Mouse (Mus musculus) heart, embryonic 11.5 days (tissue): ENCODE data around the gene Barx2. TPM values are rescaled to one million over a fixed set of nuclear protein-coding genes. Genes with fewer than 3 reads are reported as not detected.

ENCODE experiments used
- ATAC-seq: fragments of 200-750 bp; cut with Nextera tagmentation; replicated peaks from 2 replicates; pipeline ENCODE4 v1.8.0; 2017; ENCODE audit warnings: moderate library complexity; ENCODE audit not compliant: insufficient number of reproducible peaks, low FRiP score, low TSS enrichment
- H3K27ac ChIP-seq: fragments of 300-500 bp; sonication (generic); 2 replicates; pipeline ENCODE4 v1.5.1; 2014; ENCODE audit warnings: mild to moderate bottlenecking, low read depth, low read length
- H3K27me3 ChIP-seq: fragments of 300-500 bp; sonication (generic); 2 replicates; pipeline ENCODE4 v1.6.1; 2014; ENCODE audit warnings: mild to moderate bottlenecking, low read length, mixed read lengths; ENCODE audit not compliant: control insufficient read depth, insufficient read depth
- H3K36me3 ChIP-seq: fragments of 300-500 bp; sonication (generic); 2 replicates; pipeline ENCODE4 v1.6.1; 2014; ENCODE audit warnings: mild to moderate bottlenecking, low read length, moderate library complexity, mixed read lengths; ENCODE audit not compliant: control insufficient read depth, insufficient read depth
- H3K4me1 ChIP-seq: fragments of 300-500 bp; sonication (generic); 2 replicates; pipeline ENCODE4 v1.6.1; 2014; ENCODE audit warnings: low read length; ENCODE audit not compliant: control insufficient read depth, insufficient read depth
- H3K4me2 ChIP-seq: fragments of 300-500 bp; sonication (generic); 2 replicates; pipeline ENCODE4 v1.6.1; 2014; ENCODE audit warnings: mild to moderate bottlenecking, moderate library complexity
- H3K4me3 ChIP-seq: fragments of 300-500 bp; sonication (generic); 2 replicates; pipeline ENCODE4 v1.5.1; 2014; ENCODE audit warnings: low read depth, low read length
- H3K9ac ChIP-seq: fragments of 300-500 bp; sonication (generic); 2 replicates; pipeline ENCODE4 v1.6.1; 2014; ENCODE audit warnings: mild to moderate bottlenecking, low read depth, low read length, moderate library complexity
- H3K9me3 ChIP-seq: fragments of 300-500 bp; sonication (generic); replicated peaks from 2 replicates; pipeline ENCODE4 v1.6.1; 2016; ENCODE audit warnings: low read length; ENCODE audit not compliant: control insufficient read depth
- WGBS: fragments of 180-500 bp; shearing (Covaris S2); extraction: QIAGEN DNeasy Blood & Tissue Kit; methylation state at CpG from one replicate; pipeline ENCODE4 v1.1.7; 2014; ENCODE audit not compliant: insufficient replicate concordance; 5-methylcytosine and 5-hydroxymethylcytosine counted together
- polyA plus RNA-seq: library from polyadenylated mRNA; unstranded; fragments of >200 nt; fragmentation: Nextera tagmentation; extraction: Ambion mirVana; gene quantifications from 2 replicates; pipeline ENCODE4 v1.2.1, GENCODE M21; 2014

Barx2 gene
- polyA plus RNA-seq, 1 experiment from 2014 or later: 0.07 TPM

GRCm38 (mm10) chr9:31931691-31932090 lies 18.4 kb upstream of the Barx2 start:
- 61% methylated on average over 5 of the region's 5 CpGs for WGBS
- Histone ChIP-seq H3K9ac (no peak overlapping the region), H3K27ac (no peak overlapping the region), H3K4me1 (no peaks in the 10 kb centered on the region), H3K36me3 (no peaks in the 10 kb centered on the region), H3K27me3 (no peaks in the 10 kb centered on the region), H3K4me3 (no peak overlapping the region), H3K9me3 (no peaks in the 10 kb centered on the region), H3K4me2 (no peak overlapping the region)
- ATAC-seq: no peak

- Histone ChIP-seq H3K4me1 (no peaks in the 10 kb centered on the region), H3K9me3 (no peaks in the 10 kb centered on the region), H3K4me2 (no peak overlapping the region), H3K9ac (no peak overlapping the region), H3K4me3 (no peak overlapping the region), H3K27me3 (no peaks in the 10 kb centered on the region), H3K27ac (no peak overlapping the region), H3K36me3 (no peaks in the 10 kb centered on the region)
- ATAC-seq: no peak
- WGBS: 64% methylated on average over 3 of the region's 3 CpGs
Observed at GRCm38 (mm10) chr9:31931255-31931654, 18.0 kb upstream of the Barx2 start.

GRCm38 (mm10) chr9:31926766-31927165 lies 13.5 kb upstream of the Barx2 start:
- Histone ChIP-seq H3K4me3 (no peak overlapping the region), H3K36me3 (no peaks in the 10 kb centered on the region), H3K4me2 (no peak overlapping the region), H3K4me1 (no peaks in the 10 kb centered on the region), H3K9ac (no peak overlapping the region), H3K27ac (no peak overlapping the region), H3K9me3 (no peaks in the 10 kb centered on the region), H3K27me3 (peaks cover 1% of the 10 kb centered on the region; the same call in 1 of the 2 replicates)
- ATAC-seq: no peak
- 71% methylated on average over 3 of the region's 3 CpGs for WGBS

GRCm38 (mm10) chr9:31925830-31926624 lies 12.8 kb upstream of the Barx2 start:
- ATAC-seq: peak; percentile 52
- peak overlapping the region; percentile 45 for H3K4me2 ChIP-seq
- no peak overlapping the region for H3K4me3 ChIP-seq
- no peak overlapping the region for H3K9ac ChIP-seq
- WGBS: 16% methylated on average over 22 of the region's 22 CpGs
- H3K27ac ChIP-seq: no peak overlapping the region
- H3K4me1 ChIP-seq: no peaks in the 10 kb centered on the region
- H3K9me3 ChIP-seq: no peaks in the 10 kb centered on the region
- peaks cover 2% of the 10 kb centered on the region; the same call in 1 of the 2 replicates for H3K27me3 ChIP-seq
- no peaks in the 10 kb centered on the region for H3K36me3 ChIP-seq

- 73% methylated on average over 7 of the region's 7 CpGs for WGBS
- Histone ChIP-seq H3K4me1 (no peaks in the 10 kb centered on the region), H3K36me3 (no peaks in the 10 kb centered on the region), H3K9ac (no peak overlapping the region), H3K9me3 (no peaks in the 10 kb centered on the region), H3K4me3 (no peak overlapping the region), H3K27me3 (peaks cover 15% of the 10 kb centered on the region), H3K27ac (no peak overlapping the region), H3K4me2 (no peak overlapping the region)
- no peak for ATAC-seq
Observed at GRCm38 (mm10) chr9:31923529-31923928, 10.3 kb upstream of the Barx2 start.

- H3K27me3 ChIP-seq: peaks cover 47% of the 10 kb centered on the region
- no peak overlapping the region for H3K4me2 ChIP-seq
- H3K4me1 ChIP-seq: peaks cover 5% of the 10 kb centered on the region; the same call in 1 of the 2 replicates
- no peaks in the 10 kb centered on the region for H3K36me3 ChIP-seq
- no peak for ATAC-seq
- H3K27ac ChIP-seq: no peak overlapping the region
- H3K4me3 ChIP-seq: no peak overlapping the region
- WGBS: 11% methylated on average over 1 of the region's 1 CpGs
- no peaks in the 10 kb centered on the region for H3K9me3 ChIP-seq
- H3K9ac ChIP-seq: no peak overlapping the region
Observed at GRCm38 (mm10) chr9:31919802-31920201, 6.5 kb upstream of the Barx2 start.

- peaks cover 77% of the 10 kb centered on the region for H3K27me3 ChIP-seq
- no peak overlapping the region for H3K4me2 ChIP-seq
- peaks cover 7% of the 10 kb centered on the region; the same call in 1 of the 2 replicates for H3K4me1 ChIP-seq
- no peak overlapping the region for H3K9ac ChIP-seq
- no peak for ATAC-seq
- H3K27ac ChIP-seq: no peak overlapping the region
- no peaks in the 10 kb centered on the region for H3K36me3 ChIP-seq
- no peaks in the 10 kb centered on the region for H3K9me3 ChIP-seq
- 11% methylated on average over 9 of the region's 9 CpGs for WGBS
- no peak overlapping the region for H3K4me3 ChIP-seq
Observed at GRCm38 (mm10) chr9:31916421-31916820, 3.2 kb upstream of the Barx2 start.

- Histone ChIP-seq H3K9me3 (no peaks in the 10 kb centered on the region), H3K36me3 (no peaks in the 10 kb centered on the region), H3K4me2 (peak overlapping the region; percentile 98), H3K27ac (no peak overlapping the region), H3K9ac (no peak overlapping the region), H3K4me3 (peak overlapping the region; percentile 56), H3K27me3 (peaks cover 90% of the 10 kb centered on the region), H3K4me1 (peaks cover 7% of the 10 kb centered on the region; the same call in 1 of the 2 replicates)
- ATAC-seq: no peak
- WGBS: 0% methylated on average over 34 of the region's 34 CpGs
Observed at GRCm38 (mm10) chr9:31914871-31915270, 1.6 kb upstream of the Barx2 start.
